Mouse (Mus musculus) ES-E14 (cell line): ENCODE data around the gene Krtap7-1.

Experiments
- CHD2 ChIP-seq: IDR thresholded peaks from 2 replicates; pipeline ENCODE4 v1.6.1; 2014; ENCODE audit warnings: mild to moderate bottlenecking, low read depth, low read length, inconsistent platforms
- HCFC1 ChIP-seq: IDR thresholded peaks from 2 replicates; pipeline ENCODE4 v1.6.1; 2012; ENCODE audit warnings: low read length, inconsistent platforms, borderline replicate concordance; ENCODE audit not compliant: insufficient read depth
- MAFK ChIP-seq: IDR thresholded peaks from 2 replicates; pipeline ENCODE4 v1.6.1; 2014; ENCODE audit warnings: mild to moderate bottlenecking, low read depth, low read length, inconsistent platforms; ENCODE audit not compliant: insufficient read depth
- ZC3H11A ChIP-seq: IDR thresholded peaks from 2 replicates; pipeline ENCODE4 v1.6.1; 2012; ENCODE audit warnings: low read depth, mild to moderate bottlenecking, inconsistent platforms, low read length, borderline replicate concordance
- ZNF384 ChIP-seq: IDR thresholded peaks from 2 replicates; pipeline ENCODE4 v1.6.1; 2012; ENCODE audit warnings: low read depth, low read length, inconsistent platforms

- TF ChIP-seq ZC3H11A = no peak
- no peak for TF ChIP-seq HCFC1
- TF ChIP-seq ZNF384 = no peak
- no peak for TF ChIP-seq CHD2
- TF ChIP-seq MAFK = no peak
Observed at GRCm38 (mm10) chr16:89528380-89528779, 20.3 kb upstream of the Krtap7-1 start.
